ENCODE assay signal across 22 mouse cellular contexts in the genomic region with DNA sequence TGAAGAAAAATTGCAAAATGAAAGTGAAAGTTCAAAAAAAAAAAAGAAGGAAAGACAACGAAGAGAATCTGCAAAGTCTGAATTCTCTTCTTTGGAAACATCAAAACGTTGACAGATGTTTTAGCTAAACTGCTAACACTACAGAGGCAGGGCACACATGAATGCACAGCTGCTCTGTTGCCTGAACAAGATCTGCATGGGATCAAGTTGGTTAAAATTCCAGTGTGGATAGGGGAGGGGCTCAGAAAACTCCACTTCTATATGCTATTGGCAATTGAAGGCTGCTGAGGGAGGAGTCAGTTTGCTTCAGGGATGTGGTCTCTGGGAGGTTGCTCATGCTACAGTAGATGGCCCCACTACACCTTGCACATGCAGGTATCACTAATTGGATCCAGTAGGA.
A peak's percentile ranks its signal among the peaks of the same experiment; 100 is the strongest.
DNase-seq lines count a peak whose midpoint lies in the region; ATAC-seq and TF ChIP-seq lines count a peak whose summit lies in the region.
"Had no signal": no experiment of that assay in that cellular context is flagged by ENCODE, and none has a peak within 500 bp of the region (broad histone marks: within the 10 kb centered on the region; RNA-seq: fewer than 3 reads in every experiment).

No protein-coding gene starts in this region.

- WGBS in kidney, embryonic 15.5 days = 42% methylated on average over 2 of the region's 2 CpGs

- 0 out of 2 replicates have a peak, but pooled peaks cover 3% of the 10 kb centered on the region for H3K4me1 ChIP-seq in kidney, embryonic 15.5 days
- H3K4me1 ChIP-seq in G1E (ENCODE audit: insufficient read depth, low read depth, low read length) = peaks cover 4% of the 10 kb centered on the region
- H3K4me1 ChIP-seq: embryonic facial prominence, embryonic 15.5 days; heart, embryonic 10.5 days; hindbrain, embryonic 10.5 days; neural tube, embryonic 12.5 days had no signal

- TF ChIP-seq CTCF in G1E (IDR thresholded peaks at IDR 0.05; ENCODE audit: low read depth, low read length) = no peak

- no peaks in the 10 kb centered on the region for H3K9me3 ChIP-seq in kidney, embryonic 15.5 days (replicated peaks)
- H3K9me3 ChIP-seq in G1E (replicated peaks) = no peaks in the 10 kb centered on the region
- H3K9me3 ChIP-seq: embryonic facial prominence, embryonic 15.5 days; heart, embryonic 10.5 days; hindbrain, embryonic 10.5 days; neural tube, embryonic 12.5 days had no signal

- no peak overlapping the region for H3K9ac ChIP-seq in kidney, embryonic 15.5 days
- H3K9ac ChIP-seq: embryonic facial prominence, embryonic 15.5 days; forebrain, postnatal 0 days; neural tube, embryonic 12.5 days had no signal

- no peaks in the 10 kb centered on the region for H3K36me3 ChIP-seq in kidney, embryonic 15.5 days
- no peaks in the 10 kb centered on the region for H3K36me3 ChIP-seq in G1E (replicated peaks)
- H3K36me3 ChIP-seq: embryonic facial prominence, embryonic 15.5 days; heart, embryonic 10.5 days; hindbrain, embryonic 10.5 days; neural tube, embryonic 12.5 days had no signal

- H3K27ac ChIP-seq in kidney, embryonic 15.5 days = no peak overlapping the region
- H3K27ac ChIP-seq: embryonic facial prominence, embryonic 15.5 days; heart, embryonic 10.5 days; hindbrain, embryonic 10.5 days; hindbrain, postnatal 0 days; neural tube, embryonic 12.5 days had no signal

- peak; percentile 85; the same call in 1 of the 2 replicates for ATAC-seq in kidney, embryonic 15.5 days (replicated peaks; ENCODE audit: low FRiP score)
- ATAC-seq in G1E (ENCODE audit: extremely low read depth, insufficient number of reproducible peaks, low FRiP score, poor library complexity, severe bottlenecking) = no peak
- ATAC-seq: forebrain, postnatal 0 days; hindbrain, postnatal 0 days; intestine, postnatal 0 days had no signal

- H3K4me3 ChIP-seq in kidney, embryonic 15.5 days (replicated peaks) = no peak overlapping the region
- H3K4me3 ChIP-seq in G1E (ENCODE audit: low read depth, low read length) = peak overlapping the region; percentile 28; the same call in 1 of the 2 replicates
- H3K4me3 ChIP-seq: embryonic facial prominence, embryonic 15.5 days; heart, embryonic 10.5 days; hindbrain, embryonic 10.5 days; neural tube, embryonic 12.5 days had no signal

- H3K4me2 ChIP-seq in kidney, embryonic 15.5 days = no peak overlapping the region
- H3K4me2 ChIP-seq: embryonic facial prominence, embryonic 15.5 days; liver, embryonic 11.5 days; midbrain, embryonic 11.5 days; neural tube, embryonic 12.5 days had no signal

- H3K27me3 ChIP-seq in kidney, embryonic 15.5 days = no peaks in the 10 kb centered on the region
- H3K27me3 ChIP-seq in G1E (ENCODE audit: insufficient read depth, low read length) = no peaks in the 10 kb centered on the region
- H3K27me3 ChIP-seq: embryonic facial prominence, embryonic 15.5 days; neural tube, embryonic 12.5 days had no signal

- no peak for DNase-seq in kidney, postnatal 4 days
- DNase-seq in 3134 (ENCODE audit: extremely low read depth, insufficient read length, low spot score) = peak; percentile 2
- DNase-seq in G1E (ENCODE audit: low spot score) = no peak
- peak; percentile 3 for DNase-seq in embryo, embryonic 11 days
- DNase-seq in neural tube, embryonic 10.5 days (ENCODE audit: extremely low spot score, low spot score) = no peak
- DNase-seq in ovary, adult 18-20 months (ENCODE audit: low spot score) = no peak
- no peak for DNase-seq in adipocyte (ENCODE audit: low spot score)
- DNase-seq: cerebellum, postnatal 10 days; forebrain, postnatal 0 days; lung, adult 18-20 months; lung, postnatal 4 days; spleen, adult 18-20 months; thymus, postnatal 25 days had no signal

Comparison
In these comparisons a context has a peak if more than half of its experiments do, and no peak if none do; other contexts are left out.
1. DNase-seq: peak in 3134 (single experiment) and embryo, embryonic 11 days (single experiment); none in kidney, postnatal 4 days (0 of 2), G1E (single experiment), neural tube, embryonic 10.5 days (single experiment), ovary, adult 18-20 months (single experiment) and adipocyte (single experiment).